Mouse (Mus musculus) mesoderm, embryonic 11.5 days (tissue): ENCODE measurements at regions not wholly inside any gene's neighbourhood (a gene's known extent, or its start where the extent isn't known, plus 50 kb on each side); places are given as distances from the start of the nearest gene placed in this dataset.

Experiments
- DNase-seq: peaks from one replicate; pipeline ENCODE4 v3.0.0-alpha.2; 2012; ENCODE audit warnings: low read depth, low spot score

DNA sequence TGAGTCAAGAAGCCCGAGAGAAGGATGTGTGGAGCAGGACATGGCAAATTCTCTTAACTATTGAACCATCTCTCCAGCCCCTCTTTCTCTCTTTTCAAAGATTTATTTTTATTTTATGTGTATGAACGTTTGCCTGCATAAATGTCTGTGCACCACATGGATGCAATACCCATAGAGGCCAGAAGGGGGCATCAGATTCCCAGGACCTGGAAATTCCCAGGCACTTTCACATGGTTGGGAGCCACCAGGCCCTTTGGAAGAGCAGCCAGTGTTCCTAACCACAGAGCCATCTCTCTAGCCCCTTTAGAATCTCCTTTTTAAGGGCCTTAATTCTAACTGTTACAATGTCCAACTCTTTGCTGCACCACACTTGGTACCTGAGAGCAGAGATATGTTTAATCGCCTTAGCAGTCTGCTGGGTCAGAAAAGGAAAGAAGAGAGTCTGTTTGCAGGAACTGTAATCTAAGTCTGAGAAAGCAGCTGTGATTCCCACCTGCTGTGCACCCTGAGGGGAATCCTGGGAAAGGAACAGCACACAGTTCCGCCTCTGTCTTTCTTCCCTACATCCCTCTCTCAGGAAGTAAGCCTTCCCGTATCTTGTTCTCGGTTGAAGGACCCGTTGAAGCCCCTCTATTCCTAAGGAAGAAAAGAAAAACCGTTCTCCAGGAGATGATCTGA is 186.8 kb downstream of the Katnal1 start:
- no peak for DNase-seq

- no peak for DNase-seq
Observed at GRCm38 (mm10) chr5:148741267-148742004, 187.7 kb downstream of the Katnal1 start.

GRCm38 (mm10) chr5:148740366-148741266 is 188.0 kb upstream of the Ubl3 start:
- peak; percentile 23 for DNase-seq

GRCm38 (mm10) chr5:148739672-148740071 is 187.1 kb upstream of the Ubl3 start:
- DNase-seq, result no peak

GRCm38 (mm10) chr5:148739141-148739540 is 186.6 kb upstream of the Ubl3 start:
- DNase-seq, result no peak

DNA sequence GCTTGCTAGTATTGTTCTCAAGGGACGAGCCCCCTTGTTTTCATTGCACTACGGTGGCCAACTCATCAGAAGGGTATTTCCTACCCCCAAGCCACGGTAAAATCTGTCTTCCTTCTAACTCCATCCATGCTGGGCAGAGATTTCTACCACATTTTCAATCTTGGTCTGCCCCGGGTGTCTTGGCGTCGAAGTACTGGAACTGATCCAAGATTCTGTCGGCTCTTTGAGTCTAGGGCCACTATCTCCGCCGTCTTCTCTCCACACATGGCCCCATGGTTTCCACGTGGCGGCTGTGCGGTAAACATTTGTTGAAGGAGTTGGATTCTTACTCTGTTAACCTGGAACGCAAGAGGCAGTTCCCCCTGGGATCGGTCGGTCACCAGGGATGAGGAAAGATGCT is 177.0 kb upstream of the Ubl3 start:
- no peak for DNase-seq

- no peak for DNase-seq
Observed at GRCm38 (mm10) chr5:148728492-148728891, 175.9 kb upstream of the Ubl3 start.

DNA sequence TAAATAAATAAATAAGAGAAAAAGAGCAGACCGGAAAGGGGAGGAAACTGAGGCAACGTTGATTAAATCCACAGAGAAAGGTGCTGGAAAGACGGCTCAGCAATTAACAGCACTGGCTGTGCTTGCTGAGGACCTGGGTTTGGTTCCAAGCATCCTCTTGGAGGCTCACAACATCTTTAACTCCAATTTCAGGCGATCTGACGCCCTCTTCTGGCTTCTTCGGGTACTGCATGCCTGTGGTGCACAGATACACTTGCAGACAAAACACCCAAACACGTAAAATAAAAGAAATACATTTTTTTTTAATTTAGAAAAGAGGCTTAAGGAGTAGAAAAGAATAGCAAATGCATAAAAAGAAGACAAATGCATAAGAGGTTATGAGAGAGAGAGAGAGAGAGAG is 173.9 kb upstream of the Ubl3 start:
- no peak for DNase-seq

DNA sequence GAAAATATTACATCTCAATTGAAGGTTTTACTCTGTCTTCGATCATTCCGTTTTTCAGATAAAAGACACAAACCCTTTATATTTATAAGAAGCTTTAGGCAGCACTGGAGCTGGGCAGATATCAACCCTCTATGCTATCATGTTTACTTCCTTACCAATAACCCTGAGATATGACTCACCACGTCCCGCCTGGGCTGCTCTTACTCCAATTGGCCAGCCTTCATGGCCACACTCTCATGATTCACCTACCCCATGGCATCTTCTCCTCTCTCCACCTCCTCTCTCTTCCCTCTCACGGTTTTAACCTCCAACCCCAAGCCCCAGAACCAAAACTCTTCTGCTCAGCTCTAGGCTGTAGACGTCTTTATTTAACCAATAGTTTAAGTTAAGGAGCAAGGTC is 171.9 kb upstream of the Ubl3 start:
- DNase-seq, result no peak

DNA sequence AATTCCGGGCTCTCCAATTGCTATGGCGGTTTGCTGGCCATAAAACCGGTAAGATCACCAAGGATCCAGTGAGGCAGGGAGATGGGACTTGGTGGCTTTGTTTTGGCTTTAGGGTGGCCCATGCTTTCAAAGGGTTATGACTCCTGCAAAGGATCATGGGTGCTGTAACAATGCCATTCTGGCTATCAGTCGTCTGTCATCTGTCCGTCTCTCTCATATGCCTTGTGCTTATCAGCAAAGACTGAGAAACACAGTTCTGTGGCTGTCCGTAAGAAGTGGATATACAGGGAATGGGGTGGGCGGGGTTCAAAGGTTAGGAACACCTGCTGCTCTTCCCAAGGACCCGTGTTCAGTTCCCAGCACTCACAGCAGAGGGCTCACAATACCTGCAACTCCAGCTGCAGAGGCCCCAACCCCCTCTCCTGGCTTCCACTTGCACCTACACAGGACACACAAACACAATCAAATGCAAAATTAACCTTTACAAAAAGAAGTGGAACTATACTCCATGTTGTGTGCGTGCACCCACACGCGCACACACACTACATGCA is 171.2 kb upstream of the Ubl3 start:
- DNase-seq, result no peak

GRCm38 (mm10) chr5:148720604-148721003 is 168.0 kb upstream of the Ubl3 start:
- no peak for DNase-seq

DNA sequence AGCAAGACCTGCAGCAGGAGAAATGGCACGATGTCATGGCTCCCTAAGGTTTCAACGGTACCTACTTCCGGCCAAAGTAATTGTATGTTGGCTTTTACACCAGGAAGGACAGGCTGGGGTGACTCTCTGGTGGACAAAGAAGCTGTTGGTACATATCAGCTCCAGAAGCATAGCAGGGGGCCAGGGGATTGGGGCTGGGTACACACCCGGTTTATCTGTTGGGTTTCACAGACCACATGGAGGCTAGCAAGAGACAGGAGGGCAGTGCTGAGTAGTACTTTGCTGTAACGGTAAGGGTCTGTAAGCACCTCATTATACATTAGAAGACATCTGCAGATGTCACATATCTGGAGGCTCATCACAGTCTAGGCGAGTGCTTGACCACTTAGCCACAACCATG is 164.0 kb upstream of the Ubl3 start:
- no peak for DNase-seq

DNA sequence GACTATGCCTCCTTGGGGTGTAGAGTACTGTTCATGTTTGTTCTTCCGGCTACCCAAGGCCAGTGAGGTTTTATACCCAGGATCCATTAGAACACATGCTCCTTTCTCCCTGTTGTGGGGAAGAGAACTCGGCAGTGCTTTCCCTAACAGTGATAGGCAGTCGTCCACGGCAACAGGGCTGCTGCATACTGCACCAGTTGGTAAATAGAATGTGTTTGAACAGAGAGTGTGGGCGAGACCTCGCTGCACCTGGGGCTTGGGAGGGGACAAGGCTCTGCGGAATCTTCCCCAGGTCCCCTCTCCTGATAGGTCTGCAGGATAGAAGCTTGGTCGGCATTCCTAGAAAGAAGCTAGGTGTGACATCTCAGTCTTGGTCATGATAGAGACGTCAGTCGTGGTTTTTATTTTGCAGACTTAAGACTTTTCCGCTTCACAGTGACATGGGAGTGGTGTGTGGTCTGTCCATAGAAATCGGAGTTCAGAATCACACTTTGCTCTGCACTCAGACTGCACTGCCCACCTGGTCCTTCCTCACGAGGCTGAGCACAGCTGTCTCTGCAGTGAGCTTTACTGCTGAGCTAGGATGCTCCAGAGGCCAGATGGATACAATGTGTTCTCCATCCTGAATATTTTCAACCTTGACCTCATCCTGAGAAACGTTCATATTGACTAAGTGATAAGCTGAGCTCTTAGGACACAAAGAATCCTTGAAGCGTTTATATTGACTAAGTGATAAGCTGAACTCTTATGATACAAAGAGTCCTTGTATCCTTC is 162.8 kb upstream of the Ubl3 start:
- DNase-seq, result no peak

- DNase-seq, result no peak
Observed at GRCm38 (mm10) chr5:148714807-148715206, 162.2 kb upstream of the Ubl3 start.

DNA sequence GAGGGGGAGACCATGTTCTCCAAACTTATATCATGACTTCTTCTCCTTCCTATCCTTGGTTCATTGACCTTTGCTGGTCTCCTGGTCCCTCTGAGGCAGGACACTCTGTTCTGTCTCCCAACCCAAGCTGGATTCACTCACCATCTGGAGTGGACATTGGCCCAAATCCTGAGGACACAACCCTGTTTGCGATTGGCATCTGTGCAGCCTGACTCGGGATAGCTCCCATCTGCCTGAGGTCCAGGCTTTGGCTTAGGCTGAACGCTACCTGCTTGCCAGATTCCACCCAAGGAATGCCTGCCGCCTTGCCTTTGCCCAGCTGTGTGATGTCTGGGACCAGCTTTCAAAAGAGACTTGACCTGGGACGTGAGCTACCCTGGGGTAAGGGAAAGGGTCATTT is 161.2 kb upstream of the Ubl3 start:
- DNase-seq, result no peak

DNA sequence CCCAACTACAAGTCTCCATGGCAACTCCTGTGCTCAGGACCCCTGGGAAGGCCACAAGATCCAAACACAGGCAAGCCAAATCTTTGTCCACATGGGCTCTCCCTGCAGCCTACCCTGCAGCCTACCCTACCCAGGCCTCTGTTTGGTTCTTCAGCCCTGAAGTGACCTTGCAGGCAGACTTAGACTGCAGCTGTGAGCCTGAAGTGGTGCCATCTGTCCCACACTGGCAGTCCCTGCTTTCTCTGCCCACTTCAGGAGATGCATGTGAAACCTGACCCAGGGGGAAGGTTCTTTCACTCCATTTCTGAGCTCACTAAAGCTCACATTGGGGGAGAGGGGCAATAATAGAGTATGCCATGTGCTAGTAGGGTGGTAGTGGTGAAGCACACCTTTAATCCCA is 160.4 kb upstream of the Ubl3 start:
- no peak for DNase-seq

DNA sequence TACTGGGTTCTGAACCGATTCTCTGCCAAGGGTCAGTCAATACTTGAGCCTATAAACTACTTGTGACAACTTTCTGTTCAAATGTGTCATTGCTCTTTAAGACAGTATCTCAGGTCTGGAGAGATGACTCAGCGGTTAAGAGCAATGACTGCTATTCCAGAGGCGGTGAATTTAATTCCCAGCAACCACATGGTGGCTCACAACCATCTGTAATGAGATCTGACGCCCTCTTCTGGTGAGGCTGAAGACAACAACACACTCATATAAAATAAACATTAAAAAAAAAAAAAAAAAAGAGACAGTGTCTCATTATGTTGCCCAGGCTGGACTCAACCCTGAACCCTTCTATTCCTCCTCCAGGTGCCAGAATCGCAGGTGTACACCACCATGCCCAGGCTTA is 159.0 kb upstream of the Ubl3 start:
- DNase-seq, result no peak

GRCm38 (mm10) chr5:148709111-148709771 is 156.7 kb upstream of the Ubl3 start:
- no peak for DNase-seq

DNA sequence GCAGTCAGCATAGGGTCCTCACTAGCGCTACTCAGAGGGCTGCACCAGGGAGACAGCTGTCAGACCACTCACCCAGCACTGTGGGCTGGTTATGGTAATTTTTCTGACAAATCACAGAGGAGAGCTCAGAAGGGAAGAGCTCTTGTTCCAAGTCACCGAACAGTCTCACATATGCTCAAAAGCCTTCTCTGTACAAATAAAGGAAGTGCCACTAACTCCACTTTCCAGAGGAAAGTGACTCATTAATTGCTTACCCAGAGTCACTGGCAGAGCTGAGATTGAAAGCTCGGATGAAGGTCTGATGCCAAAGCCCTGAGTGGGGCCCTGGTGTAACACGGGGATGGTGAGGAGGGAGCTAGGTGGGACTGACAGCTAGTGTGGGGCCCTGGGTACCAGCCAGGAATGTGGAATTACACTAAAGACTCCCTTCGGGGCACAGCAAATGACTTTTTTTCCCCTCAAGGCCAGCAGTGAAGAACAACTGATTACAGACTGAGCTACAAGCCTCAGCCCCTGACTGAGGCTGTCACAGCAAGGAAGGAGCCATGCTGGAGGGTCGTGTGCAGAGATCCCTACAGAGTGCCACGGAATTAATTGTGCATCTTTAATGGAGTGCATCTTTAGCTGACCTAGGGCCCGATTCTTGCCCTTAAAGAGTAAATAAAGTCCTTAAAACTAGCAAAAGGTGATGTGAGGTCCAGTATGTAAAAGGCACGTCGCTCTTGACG is 155.6 kb upstream of the Ubl3 start:
- no peak for DNase-seq

DNA sequence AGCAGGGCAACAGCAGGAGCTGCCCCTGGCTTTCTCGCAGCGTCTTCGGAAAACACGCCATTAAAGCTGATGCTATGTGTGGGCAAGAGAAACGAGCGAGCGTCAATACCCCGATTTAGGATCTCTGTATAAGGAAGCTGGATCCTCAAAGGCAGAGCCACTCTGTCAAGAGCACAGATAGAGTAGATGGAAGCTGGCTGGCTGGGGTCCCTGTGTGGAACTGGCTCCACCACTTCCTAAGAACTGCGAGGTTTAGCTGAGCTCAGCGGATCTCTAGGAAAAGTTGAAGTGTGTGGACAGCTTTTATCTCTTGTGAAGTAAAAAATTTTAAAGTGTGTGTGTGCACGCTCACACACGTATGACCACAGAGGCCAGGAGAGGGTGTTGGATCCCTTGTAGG is 154.7 kb upstream of the Ubl3 start:
- no peak for DNase-seq
